Mouse (Mus musculus): ENCODE measurements around the gene Kctd6. TPM values are rescaled to one million over a fixed set of nuclear protein-coding genes. Genes with fewer than 3 reads are reported as not detected.

The Kctd6 gene
- polyA plus RNA-seq, 1 experiment from 2014 or later: 3.8 TPM

GRCm38 (mm10) chr14:8192727-8193126 is 21.2 kb upstream of the Kctd6 start:
- Histone ChIP-seq H3K27ac (no peak overlapping the region), H3K4me1 (replicated peaks) (no peaks in the 10 kb centered on the region), H3K27me3 (ENCODE audit: insufficient read depth, poor library complexity, severe bottlenecking) (no peaks in the 10 kb centered on the region), H3K36me3 (no peaks in the 10 kb centered on the region), H3K9me3 (no peaks in the 10 kb centered on the region), H3K4me3 (no peak overlapping the region)
- 90% methylated on average over 6 of the region's 6 CpGs for WGBS
- DNase-seq (ENCODE audit: low spot score): no peak

DNA sequence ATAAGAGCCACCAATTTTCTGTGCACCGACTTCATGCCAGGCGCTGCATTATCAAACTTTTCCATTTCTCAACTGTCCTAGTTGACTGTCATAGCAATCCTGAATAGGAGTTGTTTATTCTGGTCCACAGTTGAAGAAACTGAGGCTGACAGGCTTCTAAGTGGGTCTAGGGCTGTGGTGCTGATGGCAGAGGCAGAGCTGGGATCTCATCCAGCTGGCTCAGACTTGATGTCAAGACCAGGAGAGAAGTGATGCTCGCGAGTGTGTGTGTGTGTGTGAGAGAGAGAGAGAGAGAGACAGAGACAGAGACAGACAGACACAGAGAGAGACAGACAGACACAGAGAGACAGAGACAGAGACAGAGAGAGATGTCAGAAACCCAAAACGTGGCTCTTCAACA is 13.2 kb upstream of the Kctd6 start:
- H3K27me3 ChIP-seq (ENCODE audit: insufficient read depth, poor library complexity, severe bottlenecking): no peaks in the 10 kb centered on the region
- no peaks in the 10 kb centered on the region for H3K4me1 ChIP-seq (replicated peaks)
- DNase-seq (ENCODE audit: low spot score): no peak
- H3K4me3 ChIP-seq: no peak overlapping the region
- H3K36me3 ChIP-seq: no peaks in the 10 kb centered on the region
- H3K9me3 ChIP-seq: no peaks in the 10 kb centered on the region
- 82% methylated on average over 5 of the region's 5 CpGs for WGBS
- H3K27ac ChIP-seq: no peak overlapping the region

- Histone ChIP-seq H3K9me3 (no peaks in the 10 kb centered on the region), H3K27ac (no peak overlapping the region), H3K36me3 (no peaks in the 10 kb centered on the region), H3K4me3 (no peak overlapping the region), H3K4me1 (replicated peaks) (peaks cover 8% of the 10 kb centered on the region), H3K27me3 (ENCODE audit: insufficient read depth, poor library complexity, severe bottlenecking) (no peaks in the 10 kb centered on the region)
- 81% methylated on average over 3 of the region's 3 CpGs for WGBS
- no peak for DNase-seq (ENCODE audit: low spot score)
Observed at GRCm38 (mm10) chr14:8201715-8202114, 12.2 kb upstream of the Kctd6 start.

DNA sequence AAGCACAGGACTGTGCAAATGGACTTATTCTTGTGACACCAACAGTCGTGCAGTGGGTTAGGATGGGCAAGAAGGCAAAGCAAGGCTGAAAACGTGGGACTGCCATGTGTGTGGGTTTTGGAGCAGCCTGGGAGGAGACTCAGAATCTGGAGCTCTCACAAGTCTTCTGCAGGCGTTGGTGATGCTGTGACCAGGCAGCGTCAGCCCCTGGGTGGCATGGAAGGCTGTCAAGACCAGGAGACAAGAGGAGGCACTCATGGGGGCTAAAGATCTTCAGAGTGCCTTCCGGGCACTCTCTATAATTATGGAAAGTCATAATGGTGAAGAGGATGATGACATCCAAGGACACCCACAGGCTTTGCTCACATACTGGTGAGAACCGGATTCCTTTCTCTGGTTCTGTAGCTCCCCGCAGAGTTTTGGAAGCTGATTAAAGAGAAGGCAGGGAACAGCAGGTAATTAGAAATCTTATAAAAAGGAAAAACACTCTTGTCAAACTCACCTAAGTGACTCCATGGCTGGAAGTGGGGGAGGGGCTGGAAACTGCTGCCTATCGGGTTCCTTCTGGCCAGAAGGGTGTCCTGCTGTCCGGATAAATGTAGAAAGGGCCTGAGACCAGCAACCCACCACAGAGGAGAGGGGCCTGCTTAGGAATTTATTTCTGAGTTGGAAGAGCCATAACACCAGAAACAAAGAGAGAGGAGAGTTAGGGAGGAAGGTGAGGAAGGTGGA is 7.6 kb upstream of the Kctd6 start:
- Histone ChIP-seq H3K4me3 (no peak overlapping the region), H3K9me3 (no peaks in the 10 kb centered on the region), H3K4me1 (replicated peaks) (peaks cover 20% of the 10 kb centered on the region), H3K27ac (peak overlapping the region; percentile 64), H3K27me3 (ENCODE audit: insufficient read depth, poor library complexity, severe bottlenecking) (no peaks in the 10 kb centered on the region), H3K36me3 (no peaks in the 10 kb centered on the region)
- no peak for DNase-seq (ENCODE audit: low spot score)
- 56% methylated on average over 9 of the region's 9 CpGs for WGBS

- Histone ChIP-seq H3K27me3 (ENCODE audit: insufficient read depth, poor library complexity, severe bottlenecking) (no peaks in the 10 kb centered on the region), H3K27ac (peak overlapping the region; percentile 64; the same call in 1 of the 2 replicates), H3K36me3 (no peaks in the 10 kb centered on the region), H3K4me3 (no peak overlapping the region), H3K9me3 (no peaks in the 10 kb centered on the region), H3K4me1 (replicated peaks) (peaks cover 20% of the 10 kb centered on the region)
- peak; percentile 47 for DNase-seq (ENCODE audit: low spot score)
- 14% methylated on average over 5 of the region's 5 CpGs for WGBS
Observed at GRCm38 (mm10) chr14:8207105-8207504, 6.8 kb upstream of the Kctd6 start.

GRCm38 (mm10) chr14:8207543-8207942 is 6.4 kb upstream of the Kctd6 start:
- H3K4me1 ChIP-seq (replicated peaks): peaks cover 20% of the 10 kb centered on the region
- 53% methylated on average over 5 of the region's 5 CpGs for WGBS
- H3K36me3 ChIP-seq: no peaks in the 10 kb centered on the region
- no peaks in the 10 kb centered on the region for H3K27me3 ChIP-seq (ENCODE audit: insufficient read depth, poor library complexity, severe bottlenecking)
- DNase-seq (ENCODE audit: low spot score): no peak
- peak overlapping the region; percentile 64; the same call in 1 of the 2 replicates for H3K27ac ChIP-seq
- H3K9me3 ChIP-seq: no peaks in the 10 kb centered on the region
- no peak overlapping the region for H3K4me3 ChIP-seq

- Histone ChIP-seq H3K4me3 (no peak overlapping the region), H3K36me3 (no peaks in the 10 kb centered on the region), H3K9me3 (no peaks in the 10 kb centered on the region), H3K4me1 (replicated peaks) (peaks cover 23% of the 10 kb centered on the region), H3K27me3 (ENCODE audit: insufficient read depth, poor library complexity, severe bottlenecking) (no peaks in the 10 kb centered on the region), H3K27ac (peak overlapping the region; percentile 19; the same call in 1 of the 2 replicates)
- WGBS: 89% methylated on average over 3 of the region's 3 CpGs
- DNase-seq (ENCODE audit: low spot score): no peak
Observed at GRCm38 (mm10) chr14:8208876-8209275, 5.1 kb upstream of the Kctd6 start.

DNA sequence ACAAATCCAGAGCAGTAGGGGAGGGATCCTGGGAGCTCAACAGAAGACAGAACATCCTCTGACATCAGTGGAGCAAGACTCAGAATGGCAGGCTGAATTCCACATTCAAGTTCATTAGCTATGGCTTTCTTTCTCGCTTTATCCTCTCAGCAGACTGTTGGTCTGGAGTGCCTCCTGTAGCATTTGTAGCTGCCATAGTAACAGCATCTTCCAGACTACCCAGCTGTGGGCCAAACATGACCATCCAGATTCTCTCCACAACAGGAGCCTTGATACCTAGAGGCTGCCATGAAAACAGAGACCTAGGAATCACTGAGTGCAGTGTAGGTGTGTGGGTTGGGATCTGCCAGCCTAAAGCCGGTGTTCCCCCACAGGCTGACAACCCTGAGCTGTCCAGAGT is 4.0 kb upstream of the Kctd6 start:
- no peaks in the 10 kb centered on the region for H3K9me3 ChIP-seq
- 81% methylated on average over 2 of the region's 2 CpGs for WGBS
- H3K4me1 ChIP-seq (replicated peaks): peaks cover 27% of the 10 kb centered on the region
- no peak overlapping the region for H3K27ac ChIP-seq
- H3K4me3 ChIP-seq: no peak overlapping the region
- H3K36me3 ChIP-seq: no peaks in the 10 kb centered on the region
- no peak for DNase-seq (ENCODE audit: low spot score)
- peaks cover 5% of the 10 kb centered on the region; the same call in 1 of the 2 replicates for H3K27me3 ChIP-seq (ENCODE audit: insufficient read depth, poor library complexity, severe bottlenecking)

DNA sequence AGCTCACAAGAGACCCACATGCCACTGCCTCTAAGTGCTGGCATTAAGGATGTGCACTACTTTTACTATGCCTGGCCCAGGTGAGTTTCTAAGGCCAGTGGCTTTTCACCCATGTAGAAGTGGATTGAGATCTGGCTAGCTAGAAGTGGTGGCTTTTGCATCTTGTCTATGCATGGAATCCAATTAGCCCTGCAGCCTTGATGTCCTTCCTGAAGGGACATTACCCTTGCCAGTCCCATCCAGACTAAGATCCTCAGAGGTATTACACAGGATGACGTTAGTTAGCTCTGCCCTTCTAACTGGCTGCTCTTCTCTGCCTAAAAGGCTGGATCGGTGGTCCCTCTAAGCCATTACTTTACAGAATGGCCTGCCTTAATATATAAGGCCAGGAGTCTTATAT is 944 bp upstream of the Kctd6 start:
- no peaks in the 10 kb centered on the region for H3K9me3 ChIP-seq
- peaks cover 34% of the 10 kb centered on the region for H3K27me3 ChIP-seq (ENCODE audit: insufficient read depth, poor library complexity, severe bottlenecking)
- no peak overlapping the region for H3K27ac ChIP-seq
- 91% methylated on average over 2 of the region's 2 CpGs for WGBS
- no peak overlapping the region for H3K4me3 ChIP-seq
- H3K4me1 ChIP-seq (replicated peaks): peaks cover 21% of the 10 kb centered on the region
- H3K36me3 ChIP-seq: no peaks in the 10 kb centered on the region
- no peak for DNase-seq (ENCODE audit: low spot score)

DNA sequence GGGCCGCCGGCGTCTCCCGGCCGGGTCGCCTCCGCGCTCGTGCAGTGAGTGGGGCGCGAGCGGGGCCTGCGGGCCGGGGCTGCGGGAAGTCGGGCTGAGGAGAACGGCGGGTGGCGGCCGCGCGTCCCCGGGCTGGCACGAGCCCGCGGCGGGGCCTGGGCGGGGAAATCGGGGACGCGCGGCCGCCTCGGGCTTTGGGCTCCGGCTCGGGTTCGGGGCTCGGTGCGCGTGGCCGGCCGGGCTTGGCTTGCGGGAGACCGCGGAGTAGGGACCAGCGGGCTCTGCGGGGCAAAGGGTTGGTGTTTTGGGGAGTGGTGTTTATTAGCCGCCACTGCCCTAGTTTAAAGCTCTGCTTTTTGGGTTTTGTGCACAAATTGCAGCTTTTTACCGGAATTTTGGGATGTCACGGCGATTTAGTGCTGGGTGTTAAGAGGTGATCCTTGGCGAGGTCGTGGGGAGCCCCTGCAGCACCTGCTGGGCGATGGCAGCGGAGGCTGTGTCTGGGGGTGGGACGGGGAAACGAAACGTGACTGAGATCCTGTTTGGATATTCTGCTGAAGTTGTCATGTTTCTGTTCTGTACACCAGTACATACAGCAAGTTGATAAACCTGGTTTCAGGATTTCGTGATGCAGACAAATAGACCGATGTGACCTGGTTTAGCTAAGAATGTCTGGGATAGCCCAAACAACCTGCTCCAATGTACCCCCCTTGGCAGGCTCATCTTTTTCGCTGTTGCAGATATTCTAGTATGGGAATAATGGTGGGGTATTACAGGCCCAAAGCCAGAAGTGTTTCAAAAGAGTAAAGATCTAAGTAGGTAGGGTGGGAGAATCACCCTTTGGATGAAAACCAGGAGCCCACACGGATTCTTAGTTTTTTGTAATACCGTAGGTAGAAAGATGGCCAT is 613 bp downstream of the Kctd6 start:
- peak; percentile 77 for DNase-seq (ENCODE audit: low spot score)
- peak overlapping the region; percentile 70 for H3K4me3 ChIP-seq
- no peaks in the 10 kb centered on the region for H3K9me3 ChIP-seq
- peak overlapping the region; percentile 94 for H3K27ac ChIP-seq
- 3% methylated on average over 63 of the region's 63 CpGs for WGBS
- peaks cover 39% of the 10 kb centered on the region for H3K27me3 ChIP-seq (ENCODE audit: insufficient read depth, poor library complexity, severe bottlenecking)
- no peaks in the 10 kb centered on the region for H3K36me3 ChIP-seq
- peaks cover 36% of the 10 kb centered on the region for H3K4me1 ChIP-seq (replicated peaks)

DNA sequence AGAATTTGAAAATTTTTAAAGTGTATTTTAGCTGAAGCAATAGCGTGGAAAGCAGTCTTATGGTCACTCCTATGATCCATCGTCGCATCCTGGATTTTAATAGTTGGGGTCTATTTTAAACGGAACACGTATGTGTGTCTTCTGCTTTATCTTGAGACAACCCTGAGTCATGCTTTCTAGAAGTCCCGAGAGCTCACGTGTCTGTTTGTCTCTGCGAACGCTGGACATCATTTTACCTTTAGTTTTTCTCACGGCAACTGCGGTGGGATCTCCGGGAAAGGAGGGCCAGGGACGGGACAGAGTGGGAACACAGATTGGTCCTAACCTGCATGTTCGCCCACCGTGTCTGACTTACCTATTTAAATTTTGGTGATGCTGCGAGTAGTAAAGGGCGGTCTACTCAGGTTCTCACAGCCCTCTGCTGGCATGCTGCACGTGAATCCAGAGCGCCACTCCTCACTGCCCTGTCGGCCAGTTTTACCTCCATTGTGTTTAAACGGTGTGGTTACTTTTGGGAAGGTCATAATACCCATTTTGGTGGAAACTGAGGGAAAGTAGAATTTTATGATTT is 1.4 kb downstream of the Kctd6 start:
- DNase-seq (ENCODE audit: low spot score): no peak
- no peaks in the 10 kb centered on the region for H3K9me3 ChIP-seq
- H3K4me3 ChIP-seq: peak overlapping the region; percentile 70
- peaks cover 39% of the 10 kb centered on the region for H3K27me3 ChIP-seq (ENCODE audit: insufficient read depth, poor library complexity, severe bottlenecking)
- no peak overlapping the region for H3K27ac ChIP-seq
- H3K36me3 ChIP-seq: no peaks in the 10 kb centered on the region
- 16% methylated on average over 21 of the region's 21 CpGs for WGBS
- H3K4me1 ChIP-seq (replicated peaks): peaks cover 41% of the 10 kb centered on the region

GRCm38 (mm10) chr14:8216100-8216499 is 2.2 kb downstream of the Kctd6 start:
- 66% methylated on average over 5 of the region's 5 CpGs for WGBS
- H3K27ac ChIP-seq: no peak overlapping the region

GRCm38 (mm10) chr14:8218238-8218637 is 4.3 kb downstream of the Kctd6 start:
- Histone ChIP-seq H3K9me3 (no peaks in the 10 kb centered on the region), H3K27ac (peak overlapping the region; percentile 71), H3K36me3 (peaks cover 12% of the 10 kb centered on the region), H3K4me3 (no peak overlapping the region), H3K4me1 (replicated peaks) (peaks cover 41% of the 10 kb centered on the region), H3K27me3 (ENCODE audit: insufficient read depth, poor library complexity, severe bottlenecking) (peaks cover 44% of the 10 kb centered on the region)
- whole genome bisulfite sequencing: 40% methylated on average over 7 of the region's 7 CpGs
- DNase-seq (ENCODE audit: low spot score): no peak

More at GRCm38 (mm10) chr14:8216100-8216499, 2.2 kb downstream of the Kctd6 start:
- Histone ChIP-seq H3K9me3 (no peaks in the 10 kb centered on the region), H3K27me3 (ENCODE audit: insufficient read depth, poor library complexity, severe bottlenecking) (peaks cover 44% of the 10 kb centered on the region), H3K4me3 (no peak overlapping the region), H3K36me3 (no peaks in the 10 kb centered on the region), H3K4me1 (replicated peaks) (peaks cover 41% of the 10 kb centered on the region)
- no peak for DNase-seq (ENCODE audit: low spot score)
